In the genomic region with DNA sequence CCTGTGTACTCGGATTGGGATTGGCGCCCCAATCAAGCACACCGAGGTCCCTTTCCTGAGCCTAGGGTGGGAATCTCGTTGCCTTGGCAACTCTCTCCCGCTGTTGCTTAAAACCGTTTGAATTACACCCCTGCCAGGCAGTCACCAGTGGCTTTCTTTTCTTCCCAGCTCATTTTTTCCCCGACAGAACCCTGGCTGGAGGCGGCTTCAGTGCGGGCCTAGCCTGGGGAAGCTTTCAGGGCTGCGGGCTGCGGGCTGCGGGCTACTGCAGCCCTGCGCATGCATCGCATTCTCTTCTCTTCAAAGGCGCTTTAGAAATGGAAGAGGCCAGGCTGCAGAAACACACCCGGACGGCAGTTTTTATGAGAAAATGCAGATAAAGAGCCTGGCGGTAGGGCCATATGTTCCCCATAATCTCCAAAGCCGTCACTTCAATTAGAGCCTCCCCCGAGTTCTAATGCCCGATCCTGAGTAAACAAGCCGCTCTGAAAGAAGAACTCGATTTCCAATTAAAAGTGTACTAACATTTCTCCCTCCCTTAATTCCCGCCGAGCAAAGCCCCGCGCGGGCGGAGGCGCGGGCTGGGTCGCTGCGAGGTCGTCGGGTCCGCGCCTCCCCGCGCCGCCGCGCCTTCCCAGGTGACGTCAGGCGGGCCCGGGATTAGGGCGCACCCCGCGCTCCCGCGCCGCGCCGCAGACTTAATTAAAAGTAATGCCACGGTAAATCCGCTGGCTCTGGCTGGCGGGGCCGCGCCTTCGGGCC, we compare ENCODE assay signal across 9 mouse cellular contexts.
DNase-seq lines count a peak whose midpoint lies in the region; ATAC-seq and TF ChIP-seq lines count a peak whose summit lies in the region.
"Had no signal": no experiment of that assay in that cellular context is flagged by ENCODE, and none has a peak within 500 bp of the region (broad histone marks: within the 10 kb centered on the region; RNA-seq: fewer than 3 reads in every experiment).

No protein-coding gene starts in this region.

- TF ChIP-seq POLR2A in small intestine, adult 2 months (IDR thresholded peaks at IDR 0.05; ENCODE audit: low read depth, low read length): no peak

- peak overlapping the region; percentile 75 for H3K4me2 ChIP-seq in forebrain, embryonic 12.5 days
- peak overlapping the region; percentile 92 for H3K4me2 ChIP-seq in intestine, embryonic 16.5 days (ENCODE audit: low read depth, low read length)
- H3K4me2 ChIP-seq in liver, embryonic 13.5 days: peak overlapping the region; percentile 60

- H3K4me1 ChIP-seq in forebrain, embryonic 12.5 days: peaks cover 44% of the 10 kb centered on the region
- peaks cover 4% of the 10 kb centered on the region; the same call in 1 of the 2 replicates for H3K4me1 ChIP-seq in intestine, embryonic 16.5 days (ENCODE audit: control insufficient read depth, insufficient read depth, low read length)
- H3K4me1 ChIP-seq in liver, embryonic 13.5 days (replicated peaks): peaks cover 5% of the 10 kb centered on the region; the same call in 1 of the 2 replicates
- no peaks in the 10 kb centered on the region for H3K4me1 ChIP-seq in small intestine, adult 2 months (ENCODE audit: control insufficient read depth, insufficient read depth, insufficient read length, low read length)

- peak; percentile 86 for ATAC-seq in forebrain, embryonic 12.5 days (ENCODE audit: low FRiP score)
- peak; percentile 78 for ATAC-seq in intestine, embryonic 16.5 days
- ATAC-seq in liver, embryonic 13.5 days (ENCODE audit: low read depth): no peak

- H3K9ac ChIP-seq in forebrain, embryonic 12.5 days: peak overlapping the region; percentile 60
- peak overlapping the region; percentile 61 for H3K9ac ChIP-seq in intestine, embryonic 16.5 days (ENCODE audit: low read depth, low read length)
- no peak overlapping the region for H3K9ac ChIP-seq in liver, embryonic 13.5 days

- WGBS in forebrain, embryonic 12.5 days: under 1% methylated on average over 59 of the region's 59 CpGs
- WGBS in intestine, embryonic 16.5 days: 1% methylated on average over 59 of the region's 59 CpGs
- WGBS in liver, embryonic 13.5 days (ENCODE audit: insufficient replicate concordance): 3% methylated on average over 47 of the region's 59 CpGs
- WGBS in small intestine, adult 2 months: 3% methylated on average over 59 of the region's 59 CpGs

- peak overlapping the region; percentile 95 for H3K27ac ChIP-seq in forebrain, embryonic 12.5 days
- H3K27ac ChIP-seq in intestine, embryonic 16.5 days (ENCODE audit: low read length): no peak overlapping the region
- no peak overlapping the region for H3K27ac ChIP-seq in liver, embryonic 13.5 days
- no peak overlapping the region for H3K27ac ChIP-seq in small intestine, adult 2 months (ENCODE audit: insufficient read depth, low read depth, low read length)

- peaks cover 41% of the 10 kb centered on the region for H3K27me3 ChIP-seq in forebrain, embryonic 12.5 days
- H3K27me3 ChIP-seq in intestine, embryonic 16.5 days (replicated peaks; ENCODE audit: control insufficient read depth, insufficient read depth, low read length): peaks cover 13% of the 10 kb centered on the region; the same call in 1 of the 2 replicates
- peaks cover 40% of the 10 kb centered on the region for H3K27me3 ChIP-seq in liver, embryonic 13.5 days
- peaks cover 8% of the 10 kb centered on the region for H3K27me3 ChIP-seq in small intestine, adult 2 months (ENCODE audit: control insufficient read depth, insufficient read depth, low read length)

- no peak for TF ChIP-seq CTCF in small intestine, adult 2 months (IDR thresholded peaks at IDR 0.05; ENCODE audit: extremely low read depth, insufficient read length, insufficient replicate concordance, low read depth, low read length)

- no peaks in the 10 kb centered on the region for H3K9me3 ChIP-seq in forebrain, embryonic 12.5 days
- H3K9me3 ChIP-seq in intestine, embryonic 16.5 days (ENCODE audit: control insufficient read depth, low read length): no peaks in the 10 kb centered on the region
- H3K9me3 ChIP-seq in liver, embryonic 13.5 days (replicated peaks): no peaks in the 10 kb centered on the region

- DNase-seq in gastrocnemius, postnatal 10 days: peak; percentile 20
- DNase-seq in gastrocnemius, adult 18-20 months (ENCODE audit: low spot score): no peak
- peak; percentile 18 for DNase-seq in WW6 (ENCODE audit: low read depth, low spot score)
- no peak for DNase-seq in liver, embryonic 13.5 days
- no peak for DNase-seq in lung, adult 18-20 months

- H3K4me3 ChIP-seq in forebrain, embryonic 12.5 days (replicated peaks): peak overlapping the region; percentile 51
- peak overlapping the region; percentile 58 for H3K4me3 ChIP-seq in intestine, embryonic 16.5 days (ENCODE audit: low read length)
- peak overlapping the region; percentile 43 for H3K4me3 ChIP-seq in liver, embryonic 13.5 days (replicated peaks)
- peak overlapping the region; percentile 40 for H3K4me3 ChIP-seq in small intestine, adult 2 months (ENCODE audit: low read depth, low read length)

- H3K36me3 ChIP-seq in forebrain, embryonic 12.5 days (replicated peaks): no peaks in the 10 kb centered on the region
- no peaks in the 10 kb centered on the region for H3K36me3 ChIP-seq in intestine, embryonic 16.5 days (ENCODE audit: control insufficient read depth, insufficient read depth, low read length)
- H3K36me3 ChIP-seq in liver, embryonic 13.5 days: no peaks in the 10 kb centered on the region
- no peaks in the 10 kb centered on the region for H3K36me3 ChIP-seq in small intestine, adult 2 months (ENCODE audit: control insufficient read depth, insufficient read depth, low read length)
- H3K36me3 ChIP-seq: G1E had no signal

Comparison
In these comparisons a context has a peak if more than half of its experiments do, and no peak if none do; other contexts are left out.
1. DNase-seq: peak in gastrocnemius, postnatal 10 days (single experiment) and WW6 (single experiment); none in gastrocnemius, adult 18-20 months (single experiment), liver, embryonic 13.5 days (single experiment) and lung, adult 18-20 months (0 of 2).
2. Peak in every context shown above with its lines, with median percentiles within 50 percentile points of each other: H3K4me2 ChIP-seq and H3K4me3 ChIP-seq.